Mouse (Mus musculus) erythroblast, embryonic 14.5 days (primary cell): ENCODE data around the gene Sostdc1.

Experiments used
- GATA1 ChIP-seq: IDR thresholded peaks from 2 replicates; pipeline ENCODE4 v1.6.1; 2012; ENCODE audit warnings: low read length, inconsistent platforms, mixed read lengths
- TAL1 ChIP-seq: IDR thresholded peaks from 3 replicates; pipeline ENCODE4 v1.6.1; 2012; ENCODE audit warnings: low read length, inconsistent platforms, mixed read lengths

DNA sequence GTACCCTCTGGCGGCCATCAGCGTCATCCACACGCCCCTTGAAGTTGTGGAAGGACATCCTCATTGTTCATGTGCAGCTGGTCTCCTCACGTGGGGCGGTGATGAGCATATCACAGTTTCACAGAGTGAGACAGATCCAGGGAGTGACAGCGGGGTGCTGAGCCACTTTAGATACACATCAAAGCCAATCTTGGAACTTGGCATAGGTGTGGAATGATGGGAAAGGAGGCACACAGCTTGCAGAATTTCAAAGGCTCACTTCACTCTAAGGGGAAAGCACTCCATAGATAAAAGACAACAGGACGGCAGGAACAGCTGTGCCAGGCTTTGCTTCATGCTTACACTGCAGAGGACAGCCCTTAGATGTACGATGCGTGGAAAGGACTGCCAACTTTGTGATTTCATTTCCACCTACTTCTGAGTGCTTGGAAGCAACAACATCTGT lies 19.9 kb downstream of the Sostdc1 start:
- TF ChIP-seq GATA1 (no peak), TAL1 (no peak)
